Mouse (Mus musculus): Measurements from ENCODE around the gene Zfp956. TPM values are rescaled to one million over a fixed set of nuclear protein-coding genes. Genes with fewer than 3 reads are reported as not detected.
"Not testable (repeated sequence)": the region's sequence is repeated elsewhere in the genome, so short reads cannot be mapped to it uniquely, and the experiment has no call there.

Gene Zfp956
- polyA plus RNA-seq, 1 experiment from 2014 or later: 4.5 TPM

GRCm38 (mm10) chr6:47954425-47954824 is 1.2 kb downstream of the Zfp956 start:
- H3K27me3 ChIP-seq (ENCODE audit: control insufficient read depth, insufficient read depth, low read length): no peaks in the 10 kb centered on the region
- no peak for ATAC-seq (ENCODE audit: low FRiP score, low TSS enrichment)
- H3K4me1 ChIP-seq (replicated peaks; ENCODE audit: control insufficient read depth, insufficient read depth): no peaks in the 10 kb centered on the region
- no peak overlapping the region for H3K27ac ChIP-seq (replicated peaks)
- peaks cover 2% of the 10 kb centered on the region; the same call in 1 of the 2 replicates for H3K36me3 ChIP-seq (ENCODE audit: control insufficient read depth, insufficient read depth, low read length)
- H3K4me3 ChIP-seq (ENCODE audit: low read depth, low read length): peak overlapping the region; percentile 67; the same call in 1 of the 2 replicates
- TF ChIP-seq CTCF (IDR thresholded peaks at IDR 0.05; ENCODE audit: low read depth): no peak
- TF ChIP-seq EP300 (optimal IDR thresholded peaks at IDR 0.05): no peak
- H3K9me3 ChIP-seq (ENCODE audit: control insufficient read depth, low read length): no peaks in the 10 kb centered on the region
- no peak overlapping the region for H3K9ac ChIP-seq (ENCODE audit: low read length)
- 85% methylated on average over 3 of the region's 3 CpGs for WGBS
- H3K4me2 ChIP-seq (replicated peaks; ENCODE audit: low read depth): peak overlapping the region; percentile 87; the same call in 1 of the 2 replicates
- DNase-seq (ENCODE audit: low spot score): no peak

GRCm38 (mm10) chr6:47957816-47958215 is 4.6 kb downstream of the Zfp956 start:
- H3K9me3 ChIP-seq (ENCODE audit: control insufficient read depth, low read length): no peaks in the 10 kb centered on the region
- TF ChIP-seq CTCF (IDR thresholded peaks at IDR 0.05; ENCODE audit: low read depth) (no peak), EP300 (optimal IDR thresholded peaks at IDR 0.05) (no peak)
- no peak overlapping the region for H3K27ac ChIP-seq (replicated peaks)
- no peaks in the 10 kb centered on the region for H3K4me1 ChIP-seq (replicated peaks; ENCODE audit: control insufficient read depth, insufficient read depth)
- H3K27me3 ChIP-seq (ENCODE audit: control insufficient read depth, insufficient read depth, low read length): no peaks in the 10 kb centered on the region
- peaks cover 2% of the 10 kb centered on the region for H3K36me3 ChIP-seq (ENCODE audit: control insufficient read depth, insufficient read depth, low read length)
- no peak for DNase-seq (ENCODE audit: low spot score)
- no peak overlapping the region for H3K9ac ChIP-seq (ENCODE audit: low read length)
- H3K4me2 ChIP-seq (replicated peaks; ENCODE audit: low read depth): no peak overlapping the region
- H3K4me3 ChIP-seq (ENCODE audit: low read depth, low read length): no peak overlapping the region
- no peak for ATAC-seq (ENCODE audit: low FRiP score, low TSS enrichment)

GRCm38 (mm10) chr6:47960685-47961421 is 7.7 kb downstream of the Zfp956 start:
- DNase-seq (ENCODE audit: low spot score) (no peak), ATAC-seq (ENCODE audit: low FRiP score, low TSS enrichment) (no peak)
- no peak overlapping the region for H3K4me2 ChIP-seq (replicated peaks; ENCODE audit: low read depth)
- no peak overlapping the region for H3K9ac ChIP-seq (ENCODE audit: low read length)
- H3K36me3 ChIP-seq (ENCODE audit: control insufficient read depth, insufficient read depth, low read length): peaks cover 5% of the 10 kb centered on the region
- no peak overlapping the region for H3K27ac ChIP-seq (replicated peaks)
- H3K4me1 ChIP-seq (replicated peaks; ENCODE audit: control insufficient read depth, insufficient read depth): no peaks in the 10 kb centered on the region
- WGBS: 84% methylated on average over 6 of the region's 6 CpGs
- no peak for TF ChIP-seq CTCF (IDR thresholded peaks at IDR 0.05; ENCODE audit: low read depth)
- no peak for TF ChIP-seq EP300 (optimal IDR thresholded peaks at IDR 0.05)
- no peaks in the 10 kb centered on the region for H3K9me3 ChIP-seq (ENCODE audit: control insufficient read depth, low read length)
- no peak overlapping the region for H3K4me3 ChIP-seq (ENCODE audit: low read depth, low read length)
- no peaks in the 10 kb centered on the region for H3K27me3 ChIP-seq (ENCODE audit: control insufficient read depth, insufficient read depth, low read length)

GRCm38 (mm10) chr6:47963051-47963450 is 9.9 kb downstream of the Zfp956 start:
- no peak for DNase-seq (ENCODE audit: low spot score)
- H3K9me3 ChIP-seq (ENCODE audit: control insufficient read depth, low read length): no peaks in the 10 kb centered on the region
- no peak for ATAC-seq (ENCODE audit: low FRiP score, low TSS enrichment)
- H3K27me3 ChIP-seq (ENCODE audit: control insufficient read depth, insufficient read depth, low read length): no peaks in the 10 kb centered on the region
- no peak overlapping the region for H3K4me2 ChIP-seq (replicated peaks; ENCODE audit: low read depth)
- no peak overlapping the region for H3K4me3 ChIP-seq (ENCODE audit: low read depth, low read length)
- WGBS: 77% methylated on average over 7 of the region's 7 CpGs
- TF ChIP-seq CTCF (IDR thresholded peaks at IDR 0.05; ENCODE audit: low read depth) (no peak), EP300 (optimal IDR thresholded peaks at IDR 0.05) (no peak)
- H3K36me3 ChIP-seq (ENCODE audit: control insufficient read depth, insufficient read depth, low read length): peaks cover 3% of the 10 kb centered on the region
- H3K9ac ChIP-seq (ENCODE audit: low read length): no peak overlapping the region
- no peaks in the 10 kb centered on the region for H3K4me1 ChIP-seq (replicated peaks; ENCODE audit: control insufficient read depth, insufficient read depth)
- H3K27ac ChIP-seq (replicated peaks): no peak overlapping the region

GRCm38 (mm10) chr6:47968166-47968565 is 15.0 kb downstream of the Zfp956 start:
- not testable (repeated sequence) for H3K4me3 ChIP-seq (ENCODE audit: low read depth, low read length); H3K4me1 ChIP-seq (replicated peaks; ENCODE audit: control insufficient read depth, insufficient read depth); H3K27ac ChIP-seq (replicated peaks); H3K27me3 ChIP-seq (ENCODE audit: control insufficient read depth, insufficient read depth, low read length); H3K9ac ChIP-seq (ENCODE audit: low read length); ATAC-seq (ENCODE audit: low FRiP score, low TSS enrichment); H3K9me3 ChIP-seq (ENCODE audit: control insufficient read depth, low read length); DNase-seq (ENCODE audit: low spot score); H3K4me2 ChIP-seq (replicated peaks; ENCODE audit: low read depth); H3K36me3 ChIP-seq (ENCODE audit: control insufficient read depth, insufficient read depth, low read length)
- 65% methylated on average over 1 of the region's 1 CpGs for WGBS

- Histone ChIP-seq H3K9ac (ENCODE audit: low read length) (no peak overlapping the region), H3K4me3 (ENCODE audit: low read depth, low read length) (no peak overlapping the region), H3K36me3 (ENCODE audit: control insufficient read depth, insufficient read depth, low read length) (no peaks in the 10 kb centered on the region), H3K27ac (replicated peaks) (no peak overlapping the region), H3K27me3 (ENCODE audit: control insufficient read depth, insufficient read depth, low read length) (no peaks in the 10 kb centered on the region), H3K9me3 (ENCODE audit: control insufficient read depth, low read length) (no peaks in the 10 kb centered on the region), H3K4me1 (replicated peaks; ENCODE audit: control insufficient read depth, insufficient read depth) (no peaks in the 10 kb centered on the region), H3K4me2 (replicated peaks; ENCODE audit: low read depth) (no peak overlapping the region)
- 94% methylated on average over 1 of the region's 1 CpGs for WGBS
- TF ChIP-seq CTCF (IDR thresholded peaks at IDR 0.05; ENCODE audit: low read depth): peak; percentile 52
- no peak for TF ChIP-seq EP300 (optimal IDR thresholded peaks at IDR 0.05)
- DNase-seq (ENCODE audit: low spot score) (no peak), ATAC-seq (ENCODE audit: low FRiP score, low TSS enrichment) (no peak)
These were observed 21.4 kb downstream of the Zfp956 start for GRCm38 (mm10) chr6:47974599-47974998.

Data from stomach, postnatal 0 days (tissue).